Mouse (Mus musculus) ES-E14 (cell line): ENCODE measurements around the gene Pik3cg. TPM values are rescaled to one million over a fixed set of nuclear protein-coding genes. Genes with fewer than 3 reads are reported as not detected.

Source experiments
- DNase-seq: peaks from one replicate; pipeline ENCODE4 v3.0.0-alpha.2; 2013; ENCODE audit warnings: low read depth, low spot score
- H3K27ac ChIP-seq: 2 replicates; pipeline ENCODE4 v1.5.1; 2012; ENCODE audit warnings: low read depth, mild to moderate bottlenecking, low read length, moderate library complexity, mixed read lengths; ENCODE audit not compliant: poor library complexity, insufficient read depth, severe bottlenecking
- H3K36me3 ChIP-seq: 2 replicates; pipeline ENCODE4 v1.6.1; 2012; ENCODE audit warnings: mild to moderate bottlenecking, low read length, moderate library complexity, mixed read lengths; ENCODE audit not compliant: control insufficient read depth, poor library complexity, insufficient read depth, severe bottlenecking
- H3K4me1 ChIP-seq, 2 experiments: fragments of 150-350 bp in 1 of 2; sonication (generic) in 1 of 2; 2 replicates each; pipeline ENCODE4 v1.6.1; 2012; ENCODE audit warnings: low read length in 2 of 2, mild to moderate bottlenecking in 1 of 2, mixed read lengths in 1 of 2; ENCODE audit not compliant: control insufficient read depth in 2 of 2, insufficient read depth in 2 of 2, poor library complexity in 1 of 2
- H3K4me3 ChIP-seq, 2 experiments: fragments of 150-350 bp in 1 of 2; sonication (generic) in 1 of 2; 2 replicates each; pipeline ENCODE4 v1.5.1; 2012; ENCODE audit warnings: low read length in 2 of 2, low read depth in 1 of 2, mild to moderate bottlenecking in 1 of 2, mixed read lengths in 1 of 2; ENCODE audit not compliant: insufficient read depth in 1 of 2, poor library complexity in 1 of 2, severe bottlenecking in 1 of 2
- H3K9ac ChIP-seq: 2 replicates; pipeline ENCODE4 v1.6.1; 2012; ENCODE audit warnings: low read depth, mild to moderate bottlenecking, low read length, mixed read lengths; ENCODE audit not compliant: poor library complexity, insufficient read depth, severe bottlenecking
- H3K9me3 ChIP-seq: fragments of 150-350 bp; sonication (generic); 2 replicates; pipeline ENCODE4 v1.6.1; 2012; ENCODE audit warnings: low read depth, mild to moderate bottlenecking, low read length; ENCODE audit not compliant: control insufficient read depth, insufficient read depth
- CHD2 ChIP-seq: IDR thresholded peaks from 2 replicates; pipeline ENCODE4 v1.6.1; 2014; ENCODE audit warnings: mild to moderate bottlenecking, low read depth, low read length, inconsistent platforms
- HCFC1 ChIP-seq: IDR thresholded peaks from 2 replicates; pipeline ENCODE4 v1.6.1; 2012; ENCODE audit warnings: low read length, inconsistent platforms, borderline replicate concordance; ENCODE audit not compliant: insufficient read depth
- MAFK ChIP-seq: IDR thresholded peaks from 2 replicates; pipeline ENCODE4 v1.6.1; 2014; ENCODE audit warnings: mild to moderate bottlenecking, low read depth, low read length, inconsistent platforms; ENCODE audit not compliant: insufficient read depth
- ZC3H11A ChIP-seq: IDR thresholded peaks from 2 replicates; pipeline ENCODE4 v1.6.1; 2012; ENCODE audit warnings: low read depth, mild to moderate bottlenecking, inconsistent platforms, low read length, borderline replicate concordance
- ZNF384 ChIP-seq: IDR thresholded peaks from 2 replicates; pipeline ENCODE4 v1.6.1; 2012; ENCODE audit warnings: low read depth, low read length, inconsistent platforms
- in situ Hi-C, 2 experiments: fragments of 600-800 bp; cut with MboI; formaldehyde crosslinking; loops; one replicate each; pipeline ENCODE4 v1.15.1; 2025; ENCODE audit warnings: low sequenced_read_pairs in 2 of 2, inconsistent platforms in 1 of 2; ENCODE audit not compliant: unreplicated experiment in 2 of 2
- total RNA-seq: library from RNA; depleted of rRNA; stranded (reverse); fragments of 300-350 nt; gene quantifications from 2 replicates; pipeline ENCODE4 v1.2.3, GENCODE M21; 2012

Pik3cg gene
- total RNA-seq, 1 experiment: 0.13 TPM

GRCm38 (mm10) chr12:32212702-32213101 lies 4.2 kb upstream of the Pik3cg start:
- no peaks in the 10 kb centered on the region for H3K9me3 ChIP-seq
- no peak for DNase-seq
- H3K4me1 ChIP-seq: no peaks in the 10 kb centered on the region
- H3K9ac ChIP-seq: no peak overlapping the region
- H3K27ac ChIP-seq: no peak overlapping the region
- in situ Hi-C loops: no loop called here
- H3K36me3 ChIP-seq: no peaks in the 10 kb centered on the region
- H3K4me3 ChIP-seq: no peak overlapping the region
- no peak for TF ChIP-seq MAFK
- TF ChIP-seq ZC3H11A: no peak
- no peak for TF ChIP-seq CHD2
- no peak for TF ChIP-seq ZNF384
- no peak for TF ChIP-seq HCFC1

- Histone ChIP-seq H3K9ac (no peak overlapping the region), H3K27ac (no peak overlapping the region), H3K4me3 (no peak overlapping the region), H3K36me3 (no peaks in the 10 kb centered on the region), H3K4me1 (no peaks in the 10 kb centered on the region), H3K9me3 (no peaks in the 10 kb centered on the region)
- DNase-seq: no peak
- no peak for TF ChIP-seq CHD2
- in situ Hi-C loops: no loop called here
Observed at GRCm38 (mm10) chr12:32212156-32212555, 3.7 kb upstream of the Pik3cg start.

GRCm38 (mm10) chr12:32211257-32211656 lies 2.8 kb upstream of the Pik3cg start:
- TF ChIP-seq ZC3H11A (no peak), HCFC1 (no peak), CHD2 (no peak), ZNF384 (no peak), MAFK (no peak)
- no peak overlapping the region for H3K4me3 ChIP-seq
- H3K9me3 ChIP-seq: no peaks in the 10 kb centered on the region
- no peak overlapping the region for H3K27ac ChIP-seq
- H3K36me3 ChIP-seq: no peaks in the 10 kb centered on the region
- in situ Hi-C loops: no loop called here
- DNase-seq: no peak
- no peaks in the 10 kb centered on the region for H3K4me1 ChIP-seq
- no peak overlapping the region for H3K9ac ChIP-seq

- TF ChIP-seq ZNF384 (no peak), CHD2 (no peak), ZC3H11A (no peak), HCFC1 (no peak), MAFK (no peak)
- Histone ChIP-seq H3K4me3 (no peak overlapping the region), H3K36me3 (no peaks in the 10 kb centered on the region), H3K4me1 (no peaks in the 10 kb centered on the region), H3K9ac (no peak overlapping the region), H3K9me3 (no peaks in the 10 kb centered on the region), H3K27ac (no peak overlapping the region)
- no peak for DNase-seq
- in situ Hi-C loops: no loop called here
Observed at GRCm38 (mm10) chr12:32208951-32209350, 492 bp upstream of the Pik3cg start.

GRCm38 (mm10) chr12:32207141-32207540 lies 1.3 kb downstream of the Pik3cg start:
- H3K9me3 ChIP-seq: no peaks in the 10 kb centered on the region
- no peak for TF ChIP-seq MAFK
- TF ChIP-seq ZC3H11A: no peak
- TF ChIP-seq ZNF384: no peak
- TF ChIP-seq HCFC1: no peak
- no peak for TF ChIP-seq CHD2
- H3K4me3 ChIP-seq: no peak overlapping the region
- no peaks in the 10 kb centered on the region for H3K36me3 ChIP-seq
- H3K4me1 ChIP-seq: peaks cover 0 to 3% of the 10 kb centered on the region in 2 experiments; a peak in 1 of 4 replicates
- no peak overlapping the region for H3K27ac ChIP-seq
- in situ Hi-C loops: no loop called here
- no peak for DNase-seq
- no peak overlapping the region for H3K9ac ChIP-seq
